Mouse (Mus musculus): ENCODE data around the gene Nfe2l2.

GRCm38 (mm10) chr2:75750043-75750718 lies 45.7 kb upstream of the Nfe2l2 start:
- no peak for TF ChIP-seq POLR2A (IDR thresholded peaks at IDR 0.05; ENCODE audit: control insufficient read depth, extremely low read depth, insufficient read depth, low read length, poor library complexity)
- no peak for TF ChIP-seq CTCF (IDR thresholded peaks at IDR 0.05; ENCODE audit: borderline replicate concordance, control insufficient read depth, extremely low read depth, insufficient read depth, low read length, poor library complexity)

Measured in thymus, adult 2 months (tissue).